Mouse (Mus musculus) forebrain, embryonic 15.5 days (tissue): ENCODE measurements around the gene Rarb. TPM values are rescaled to one million over a fixed set of nuclear protein-coding genes. Genes with fewer than 3 reads are reported as not detected.

Experiments used
- ATAC-seq: fragments of 200-750 bp; cut with Nextera tagmentation; replicated peaks from 2 replicates; pipeline ENCODE4 v1.8.0; 2017; ENCODE audit warnings: mild to moderate bottlenecking, moderate TSS enrichment, moderate library complexity
- H3K27ac ChIP-seq: fragments of 300-500 bp; sonication (generic); replicated peaks from 2 replicates; pipeline ENCODE4 v1.5.1; 2015; ENCODE audit warnings: mild to moderate bottlenecking, inconsistent platforms
- H3K27me3 ChIP-seq: fragments of 300-500 bp; sonication (generic); 2 replicates; pipeline ENCODE4 v1.6.1; 2015; ENCODE audit warnings: inconsistent platforms
- H3K36me3 ChIP-seq: fragments of 300-500 bp; sonication (generic); 2 replicates; pipeline ENCODE4 v1.6.1; 2015; ENCODE audit warnings: mild to moderate bottlenecking, inconsistent platforms
- H3K4me1 ChIP-seq: fragments of 300-500 bp; sonication (generic); 2 replicates; pipeline ENCODE4 v1.6.1; 2015; ENCODE audit warnings: inconsistent platforms
- H3K4me2 ChIP-seq: fragments of 300-500 bp; sonication (generic); replicated peaks from 2 replicates; pipeline ENCODE4 v1.6.1; 2015; ENCODE audit warnings: mild to moderate bottlenecking, inconsistent platforms
- H3K4me3 ChIP-seq: fragments of 300-500 bp; sonication (generic); 2 replicates; pipeline ENCODE4 v1.5.1; 2015; ENCODE audit warnings: mild to moderate bottlenecking, inconsistent platforms
- H3K9ac ChIP-seq: fragments of 300-500 bp; sonication (generic); replicated peaks from 2 replicates; pipeline ENCODE4 v1.6.1; 2015; ENCODE audit warnings: mild to moderate bottlenecking, inconsistent platforms
- H3K9me3 ChIP-seq: fragments of 300-500 bp; sonication (generic); 2 replicates; pipeline ENCODE4 v1.6.1; 2016; ENCODE audit warnings: inconsistent platforms
- WGBS: fragments of 180-500 bp; shearing (Covaris S2); methylation state at CpG from one replicate; pipeline ENCODE4 v1.1.7; 2015; ENCODE audit warnings: mixed read lengths; 5-methylcytosine and 5-hydroxymethylcytosine counted together
- polyA plus RNA-seq: library from polyadenylated mRNA; unstranded; fragments of >200 nt; fragmentation: Nextera tagmentation; extraction: Ambion mirVana; gene quantifications from 2 replicates; pipeline ENCODE4 v1.2.1, GENCODE M21; 2015

Rarb gene
- polyA plus RNA-seq, 1 experiment from 2014 or later, result 16.8 TPM

DNA sequence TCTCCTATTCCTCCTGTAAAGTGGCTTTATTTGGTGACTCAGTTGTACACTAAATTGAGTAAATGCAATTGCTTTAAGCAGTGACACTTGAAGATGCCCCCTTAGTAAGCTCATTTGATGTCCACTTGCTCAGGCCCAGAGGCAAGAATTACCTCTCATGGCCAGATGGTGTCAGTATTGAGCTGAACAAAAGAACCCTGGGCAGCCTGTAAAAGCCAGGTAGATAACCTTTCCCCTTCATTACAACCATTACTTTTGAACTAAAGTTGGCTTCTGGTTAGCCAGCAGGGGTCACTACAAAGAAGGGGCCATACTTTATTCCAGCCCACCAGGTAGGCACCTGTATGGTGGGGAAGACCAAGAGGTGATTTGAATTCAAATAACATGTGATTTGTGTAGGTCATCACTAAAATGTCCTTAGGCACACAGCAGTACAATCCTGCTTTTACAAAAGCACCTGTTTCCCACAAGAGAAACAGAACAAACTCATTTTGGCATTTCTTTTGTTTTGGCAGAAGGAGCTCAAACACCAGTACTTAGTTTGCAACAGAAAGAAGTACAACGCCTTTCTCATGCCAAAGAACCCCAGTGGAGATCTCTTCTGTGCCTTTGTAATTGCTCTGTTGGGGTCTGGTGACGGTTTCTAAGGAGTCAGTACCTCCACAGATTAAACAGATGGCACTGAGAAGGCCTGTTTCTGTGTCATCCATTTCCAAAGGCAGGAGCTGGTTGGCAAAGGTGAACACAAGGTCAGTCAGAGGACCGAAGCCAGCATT lies 384.4 kb downstream of the Rarb start:
- no peak overlapping the region for H3K4me3 ChIP-seq
- no peaks in the 10 kb centered on the region for H3K9me3 ChIP-seq
- no peaks in the 10 kb centered on the region for H3K4me1 ChIP-seq
- 51% methylated on average over 3 of the region's 3 CpGs for WGBS
- H3K9ac ChIP-seq, result no peak overlapping the region
- peaks cover 41% of the 10 kb centered on the region for H3K36me3 ChIP-seq
- no peak overlapping the region for H3K27ac ChIP-seq
- no peak overlapping the region for H3K4me2 ChIP-seq
- ATAC-seq, result peak; percentile 21
- H3K27me3 ChIP-seq, result no peaks in the 10 kb centered on the region

DNA sequence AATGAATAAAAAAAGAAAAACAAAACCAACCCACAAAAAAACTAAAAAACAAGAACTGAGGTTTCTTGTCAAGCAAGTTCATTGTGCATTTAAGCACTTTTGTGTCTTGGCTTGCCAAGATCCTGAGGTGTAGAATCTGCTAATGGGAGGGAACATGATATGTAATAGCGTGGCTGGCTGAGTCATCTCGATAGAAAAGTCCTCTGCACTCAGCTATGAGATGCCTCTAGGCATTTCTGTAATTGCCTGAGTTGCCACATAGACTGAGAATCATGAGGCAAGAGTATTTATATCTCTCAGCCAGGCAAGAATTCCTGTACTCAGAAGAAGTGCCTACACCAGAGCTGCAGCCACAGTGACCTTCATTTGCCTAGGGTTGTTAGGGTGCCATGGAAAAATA lies 385.8 kb downstream of the Rarb start:
- Histone ChIP-seq H3K27me3 (no peaks in the 10 kb centered on the region), H3K9ac (no peak overlapping the region), H3K4me1 (no peaks in the 10 kb centered on the region), H3K36me3 (peaks cover 50% of the 10 kb centered on the region), H3K4me3 (no peak overlapping the region), H3K9me3 (no peaks in the 10 kb centered on the region), H3K27ac (no peak overlapping the region), H3K4me2 (no peak overlapping the region)
- WGBS, result 78% methylated on average over 2 of the region's 2 CpGs
- ATAC-seq, result no peak

DNA sequence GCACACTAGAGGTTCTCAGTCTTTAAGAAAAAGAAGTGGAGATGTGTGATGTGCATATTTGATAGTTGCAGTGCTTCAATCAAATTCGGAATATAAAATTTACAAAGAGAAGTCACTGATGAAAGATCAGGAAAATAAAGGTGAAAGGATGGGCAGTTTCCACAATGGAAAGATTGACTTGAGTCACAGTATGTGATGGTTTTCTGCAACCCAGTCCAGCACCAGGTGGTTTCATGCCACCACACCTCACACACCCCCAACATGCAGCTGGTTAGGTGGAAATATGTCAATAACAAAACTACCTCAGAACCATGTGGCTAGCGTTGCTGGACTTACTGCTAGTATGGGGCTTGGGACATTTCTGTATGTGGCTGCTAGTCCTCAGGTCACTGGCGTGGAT lies 386.4 kb downstream of the Rarb start:
- H3K36me3 ChIP-seq, result peaks cover 51% of the 10 kb centered on the region
- no peaks in the 10 kb centered on the region for H3K9me3 ChIP-seq
- H3K9ac ChIP-seq, result no peak overlapping the region
- H3K4me1 ChIP-seq, result no peaks in the 10 kb centered on the region
- H3K4me2 ChIP-seq, result no peak overlapping the region
- no peaks in the 10 kb centered on the region for H3K27me3 ChIP-seq
- no peak for ATAC-seq
- H3K4me3 ChIP-seq, result no peak overlapping the region
- 83% methylated on average over 3 of the region's 3 CpGs for WGBS
- no peak overlapping the region for H3K27ac ChIP-seq

DNA sequence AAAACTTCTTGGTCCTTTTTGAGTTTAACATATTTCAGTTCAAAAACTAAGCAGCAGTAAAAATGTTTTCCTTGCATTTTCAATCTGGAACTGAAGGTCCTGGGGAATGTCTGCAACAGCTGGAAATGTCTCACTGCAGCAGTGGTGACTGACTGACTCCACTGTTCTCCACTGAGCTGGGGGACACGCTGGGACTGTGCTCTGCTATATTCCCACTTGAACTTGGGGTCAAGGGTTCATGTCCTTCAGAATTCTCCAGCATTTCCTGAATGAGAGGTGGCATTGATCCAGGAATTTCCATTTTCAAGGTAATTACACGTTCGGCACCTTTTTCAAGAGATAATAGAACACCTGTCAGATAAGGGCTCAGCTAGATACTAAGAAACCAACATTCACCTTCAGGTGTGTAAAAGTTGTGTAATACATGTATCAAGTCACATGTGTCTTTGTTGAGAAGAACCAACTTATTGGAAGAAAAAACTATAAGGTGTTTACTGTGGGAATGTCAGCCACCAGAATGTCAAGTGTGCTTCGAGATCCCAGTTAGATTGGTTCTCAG lies 386.9 kb downstream of the Rarb start:
- Histone ChIP-seq H3K9ac (no peak overlapping the region), H3K27ac (no peak overlapping the region), H3K9me3 (no peaks in the 10 kb centered on the region), H3K4me3 (no peak overlapping the region), H3K4me1 (no peaks in the 10 kb centered on the region), H3K27me3 (no peaks in the 10 kb centered on the region), H3K4me2 (no peak overlapping the region), H3K36me3 (peaks cover 48% of the 10 kb centered on the region)
- 88% methylated on average over 4 of the region's 4 CpGs for WGBS
- ATAC-seq, result no peak

DNA sequence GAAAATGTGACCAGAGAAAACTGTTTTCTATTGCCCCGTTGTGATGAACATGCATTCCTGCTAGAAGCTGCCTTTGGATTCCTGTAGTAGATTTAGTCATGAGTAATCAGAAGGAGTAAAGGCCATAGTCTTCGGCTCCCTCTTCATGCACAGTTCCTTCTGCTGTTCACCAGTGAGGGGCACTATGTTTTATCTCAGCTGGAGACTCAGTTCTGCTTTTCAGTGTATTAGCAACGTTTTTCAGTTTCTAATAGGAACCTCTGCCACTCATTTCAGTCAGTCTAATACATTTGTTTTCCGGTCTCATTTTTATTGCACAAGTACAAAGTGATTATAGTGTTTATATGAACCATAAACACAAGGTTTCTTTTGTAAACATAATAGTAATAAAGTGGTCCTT lies 391.4 kb downstream of the Rarb start:
- no peaks in the 10 kb centered on the region for H3K4me1 ChIP-seq
- H3K4me3 ChIP-seq, result no peak overlapping the region
- no peak for ATAC-seq
- H3K9me3 ChIP-seq, result no peaks in the 10 kb centered on the region
- no peak overlapping the region for H3K4me2 ChIP-seq
- H3K27ac ChIP-seq, result no peak overlapping the region
- peaks cover 52% of the 10 kb centered on the region for H3K36me3 ChIP-seq
- no peaks in the 10 kb centered on the region for H3K27me3 ChIP-seq
- no peak overlapping the region for H3K9ac ChIP-seq
- 76% methylated on average over 4 of the region's 4 CpGs for WGBS

DNA sequence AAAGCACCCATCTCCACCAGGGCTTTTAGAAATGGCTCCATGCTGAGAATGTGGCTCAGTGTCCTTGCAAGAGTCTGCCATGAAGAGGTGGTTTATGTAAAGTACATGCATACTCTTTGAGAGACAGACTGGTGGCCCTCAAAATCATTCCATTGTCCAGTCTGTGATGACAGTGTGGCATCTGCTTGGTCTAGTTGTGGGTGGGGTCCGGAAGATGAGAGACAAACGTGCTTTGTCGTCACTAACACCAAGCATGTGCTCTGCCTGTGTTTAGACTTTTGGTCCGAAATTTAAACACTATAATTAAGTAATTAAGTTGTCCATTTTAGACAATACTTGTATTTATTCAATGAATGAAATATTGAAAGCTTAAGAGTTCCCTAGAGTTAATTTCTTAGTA lies 404.8 kb downstream of the Rarb start:
- Histone ChIP-seq H3K27me3 (no peaks in the 10 kb centered on the region), H3K36me3 (peaks cover 45% of the 10 kb centered on the region), H3K9me3 (no peaks in the 10 kb centered on the region), H3K9ac (no peak overlapping the region), H3K4me3 (no peak overlapping the region), H3K4me2 (no peak overlapping the region), H3K27ac (no peak overlapping the region), H3K4me1 (no peaks in the 10 kb centered on the region)
- no peak for ATAC-seq
- 53% methylated on average over 4 of the region's 4 CpGs for WGBS

DNA sequence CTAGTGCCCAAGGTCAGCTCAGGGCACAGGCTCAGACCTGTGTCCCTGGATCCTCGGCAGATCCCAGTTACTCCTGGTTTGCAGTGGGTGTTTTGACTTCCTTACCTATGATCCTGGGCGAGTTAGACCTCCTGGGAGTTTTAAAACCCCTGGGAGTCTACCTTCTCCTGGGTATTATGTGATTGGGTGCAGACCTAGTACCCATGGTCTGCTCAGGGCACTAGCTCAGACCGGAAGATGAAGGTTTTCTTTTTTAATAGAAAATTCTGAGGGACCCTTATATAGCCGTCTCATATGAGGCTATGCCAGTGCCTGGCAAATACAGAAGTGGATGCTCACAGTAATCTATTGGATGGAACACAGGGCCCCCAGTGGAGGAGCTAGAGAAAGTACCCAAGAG lies 413.8 kb downstream of the Rarb start:
- 93% methylated on average over 4 of the region's 4 CpGs for WGBS
- Histone ChIP-seq H3K4me1 (no peaks in the 10 kb centered on the region), H3K9ac (no peak overlapping the region), H3K27ac (no peak overlapping the region), H3K9me3 (no peaks in the 10 kb centered on the region), H3K4me2 (no peak overlapping the region), H3K27me3 (no peaks in the 10 kb centered on the region), H3K4me3 (no peak overlapping the region), H3K36me3 (peaks cover 50% of the 10 kb centered on the region)
- no peak for ATAC-seq

DNA sequence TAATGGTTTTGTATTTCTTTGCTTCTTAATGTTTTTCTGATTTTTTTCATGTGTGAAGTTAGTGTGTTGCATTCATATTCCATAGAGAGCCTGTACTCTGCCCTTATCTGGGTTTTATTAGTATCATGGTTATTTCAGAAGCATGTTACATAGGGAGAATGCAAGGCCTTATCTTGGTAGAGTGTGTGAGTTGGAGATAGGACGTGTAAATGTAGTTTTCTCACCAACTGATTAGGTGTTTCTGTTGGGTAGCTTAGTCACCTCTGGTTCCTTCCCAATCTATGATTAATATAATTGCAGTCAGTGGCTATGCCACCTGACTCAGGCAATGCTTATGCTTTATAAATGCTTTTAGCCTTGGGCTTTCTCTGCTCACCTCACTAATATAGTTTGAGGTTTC lies 434.2 kb downstream of the Rarb start:
- H3K27ac ChIP-seq, result no peak overlapping the region
- H3K4me2 ChIP-seq, result no peak overlapping the region
- no peaks in the 10 kb centered on the region for H3K27me3 ChIP-seq
- peaks cover 3% of the 10 kb centered on the region for H3K36me3 ChIP-seq
- 80% methylated on average over 1 of the region's 1 CpGs for WGBS
- no peak overlapping the region for H3K9ac ChIP-seq
- no peak overlapping the region for H3K4me3 ChIP-seq
- peaks cover 12% of the 10 kb centered on the region for H3K4me1 ChIP-seq
- ATAC-seq, result no peak
- H3K9me3 ChIP-seq, result no peaks in the 10 kb centered on the region
